Mouse (Mus musculus): Measurements from ENCODE around the gene Fam227b.

The Fam227b gene

DNA sequence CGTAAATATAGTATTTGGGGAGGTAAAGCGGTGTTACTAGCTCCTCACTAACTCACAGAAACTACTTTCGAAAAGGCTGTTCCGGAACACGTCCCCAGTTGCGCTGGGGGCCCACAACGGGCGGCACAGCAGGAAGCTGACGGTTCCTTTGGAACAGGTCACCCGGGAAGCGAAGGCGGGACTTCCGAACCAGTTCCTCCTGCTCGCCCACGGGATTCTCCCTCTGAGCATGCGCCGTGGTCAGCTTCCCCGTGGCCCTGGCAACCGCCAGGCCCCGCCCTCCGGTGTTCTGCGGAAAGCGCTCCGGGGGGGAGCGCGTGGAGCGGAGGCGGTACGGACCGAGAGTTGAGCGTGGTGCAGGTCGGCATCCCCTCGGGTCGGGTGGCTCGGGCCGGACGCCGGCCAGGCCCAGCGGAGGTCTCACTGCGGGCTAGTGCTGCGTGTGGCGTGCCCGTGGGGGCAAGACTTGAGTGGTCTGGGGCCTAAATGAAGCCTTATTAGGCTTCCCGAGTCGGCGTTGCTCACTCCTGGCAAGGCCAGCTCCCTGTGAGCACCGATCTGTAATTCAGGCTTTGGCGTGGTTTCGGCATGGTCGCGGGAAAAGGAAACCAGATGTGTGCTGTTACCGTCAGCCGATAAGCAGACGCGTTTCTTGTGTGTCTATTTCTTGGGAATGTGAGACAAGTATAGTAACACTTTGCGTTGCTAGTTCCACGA, at the start of gene Fam227b, which contains the start of gene Dtwd1:
TSS of gene Fam227b (minus strand) at position 150 of the 717 bp plus-strand sequence.
TSS of gene Dtwd1 (plus strand) at position 287 of the 717 bp plus-strand sequence.
- DNase-seq: peak; percentile 100

DNA sequence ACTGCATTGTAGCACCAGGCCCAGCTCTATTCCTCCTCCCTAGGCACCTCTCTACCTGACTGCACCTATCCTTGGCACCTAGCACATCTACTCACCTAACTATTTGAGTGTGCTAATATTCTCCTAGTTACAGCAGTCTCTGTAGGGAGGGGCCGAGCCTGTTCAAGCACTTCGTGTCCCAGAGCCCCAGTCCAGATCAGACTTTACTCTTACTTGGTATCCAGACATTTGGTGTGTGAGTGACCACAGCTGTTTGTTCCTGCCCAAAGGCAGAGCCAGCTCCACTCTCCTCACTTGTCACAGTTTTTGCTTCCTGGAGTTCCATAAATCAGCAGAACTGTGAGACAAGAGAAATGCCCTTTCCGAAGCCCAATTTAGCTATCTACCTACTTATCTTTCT, 47.2 kb upstream of the Fam227b start:
- DNase-seq: peak; percentile 94

DNA sequence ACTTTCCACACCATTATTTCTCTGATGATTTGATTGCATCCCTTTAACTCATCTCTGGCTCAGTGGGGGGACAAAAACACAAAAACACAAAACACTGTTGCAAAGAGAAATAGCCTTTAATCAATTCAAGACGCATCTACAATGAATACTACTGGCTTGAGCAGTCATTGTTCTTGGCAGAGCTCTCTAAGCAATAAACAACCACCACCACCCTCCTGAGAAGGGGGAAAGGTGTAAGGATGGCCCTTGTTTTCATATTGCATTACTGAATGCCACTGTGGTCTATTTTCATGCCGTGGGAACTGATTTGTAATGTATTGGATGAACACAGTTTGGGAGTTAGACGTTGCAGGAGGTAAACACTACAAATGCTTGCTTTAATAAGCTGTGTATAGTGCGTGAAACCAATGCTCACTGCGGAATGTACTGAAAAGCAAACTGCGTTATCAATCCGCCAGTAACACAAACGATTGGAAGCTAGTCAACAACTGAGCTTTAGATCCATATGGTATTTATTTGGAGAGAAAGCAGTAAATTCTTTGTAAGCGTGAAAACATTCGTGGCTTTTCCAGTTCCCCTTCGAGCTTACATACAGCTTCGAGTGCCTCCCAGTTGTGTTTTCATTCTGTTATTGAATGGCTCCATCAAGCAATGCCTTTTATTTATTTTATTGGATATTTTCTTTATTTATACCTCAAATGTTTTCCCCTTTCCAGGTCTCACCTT, 44.0 kb upstream of the Fam227b start:
- no peak for DNase-seq

DNA sequence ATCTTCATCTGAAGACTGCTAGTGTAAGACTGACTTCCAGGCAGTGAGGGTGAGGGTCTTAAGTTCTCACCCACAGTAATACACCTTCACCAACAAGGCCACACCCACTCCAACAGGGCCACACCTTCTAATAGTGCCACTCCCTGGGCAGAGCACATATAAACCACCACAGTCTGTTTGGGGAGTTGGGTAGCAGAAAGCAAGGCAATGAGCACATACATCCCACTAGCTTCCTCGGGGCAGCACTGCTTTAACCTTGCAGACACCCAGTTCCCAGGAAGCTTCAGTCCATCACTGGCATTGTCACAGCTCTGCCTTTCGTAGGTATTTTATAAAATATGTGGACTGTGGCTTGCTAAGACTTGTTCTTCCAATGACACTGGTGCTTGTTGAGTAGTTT, 40.3 kb upstream of the Fam227b start:
- no peak for DNase-seq

DNA sequence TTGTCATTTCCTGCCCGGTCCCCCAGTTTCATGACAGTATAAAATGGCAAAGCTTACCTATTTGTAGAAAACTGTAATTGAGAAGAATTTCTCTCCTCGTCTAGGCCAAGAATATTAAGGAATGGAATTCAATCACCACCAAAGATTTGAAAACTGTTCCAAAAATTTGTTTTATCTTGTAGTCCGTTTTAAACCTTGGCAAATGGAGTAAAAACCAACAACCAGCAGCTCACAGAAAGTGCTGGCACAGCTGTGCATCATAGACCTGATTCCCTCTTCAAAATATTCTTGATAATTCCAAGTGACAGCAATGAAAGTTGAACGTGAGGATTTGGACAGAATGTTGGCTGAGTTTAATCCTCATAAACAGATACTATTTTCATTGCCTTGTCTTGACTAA, 39.5 kb upstream of the Fam227b start:
- no peak for DNase-seq

DNA sequence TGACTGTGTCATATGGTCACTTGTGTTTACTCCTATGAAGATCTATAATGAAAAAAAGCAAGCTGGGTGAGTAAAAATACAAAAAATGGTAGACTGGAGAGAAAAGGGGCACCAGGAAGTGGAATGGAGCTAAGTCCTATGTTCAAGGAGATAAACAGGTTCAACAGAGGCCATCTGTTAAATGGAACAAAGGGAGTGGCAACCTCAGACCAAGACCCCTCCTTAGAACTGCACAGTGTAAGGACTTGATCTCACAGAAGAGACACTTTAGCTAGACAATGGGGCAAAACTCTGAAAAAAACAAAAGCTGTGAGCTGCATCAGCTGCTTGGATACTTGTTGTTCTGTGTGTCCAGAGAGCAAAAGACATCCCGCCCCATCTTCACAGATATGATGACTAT, 19.6 kb upstream of the Fam227b start:
- DNase-seq: no peak

DNA sequence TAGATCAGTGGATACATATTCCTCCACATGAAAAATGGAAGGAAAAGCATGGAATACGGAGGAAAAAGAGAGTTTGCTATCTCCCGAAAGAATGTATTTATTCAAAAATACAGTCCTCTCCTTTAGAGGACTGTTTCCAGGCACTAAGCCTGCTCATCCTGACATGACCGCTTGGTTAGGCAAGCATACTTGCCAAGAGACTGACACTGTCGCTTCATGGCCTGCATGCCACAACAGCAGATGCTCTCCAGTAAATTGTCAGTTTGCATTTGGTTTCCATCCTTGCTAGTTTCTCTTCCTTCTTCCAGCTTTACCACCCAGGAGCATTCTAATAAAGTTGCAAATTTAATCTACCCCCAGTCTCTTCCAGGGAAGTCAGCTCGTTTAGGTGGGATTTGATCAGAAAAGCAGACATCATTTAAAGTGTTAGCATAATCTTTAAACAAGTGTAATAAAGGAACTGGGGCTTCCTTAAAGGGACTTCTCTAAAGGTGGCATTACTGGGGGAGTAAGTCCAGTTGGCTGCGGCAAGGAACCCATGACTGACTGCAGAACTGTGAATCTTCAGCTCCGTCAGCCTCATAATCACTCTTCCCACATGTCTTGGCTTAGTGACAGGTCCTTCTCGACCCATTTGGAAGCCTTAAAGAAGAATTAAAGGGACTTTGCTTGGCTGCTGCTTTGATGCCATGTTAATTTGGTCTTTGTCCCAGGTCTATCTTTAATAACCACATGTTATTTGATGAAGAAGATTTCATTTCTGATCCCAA, 15.2 kb upstream of the Fam227b start:
- DNase-seq: no peak

DNA sequence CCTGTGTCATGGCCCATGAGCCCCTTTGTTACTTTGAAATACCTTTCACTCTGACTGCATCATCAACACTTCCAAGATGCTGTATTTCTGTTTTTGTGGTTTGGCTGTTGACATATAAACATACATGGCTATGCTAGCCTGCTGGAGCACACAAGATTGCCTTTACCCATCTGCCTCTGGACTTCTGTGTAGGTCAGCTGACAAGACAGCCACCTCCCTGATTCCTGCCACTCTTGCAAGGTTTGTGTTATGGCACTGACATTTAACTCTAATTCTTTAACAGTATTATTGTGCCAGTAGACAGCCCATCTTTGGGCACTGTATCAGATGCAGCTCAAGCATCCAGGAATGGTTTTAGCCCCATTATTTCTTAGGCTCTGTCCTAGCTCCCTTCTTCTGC, 14.5 kb upstream of the Fam227b start:
- DNase-seq: no peak

DNA sequence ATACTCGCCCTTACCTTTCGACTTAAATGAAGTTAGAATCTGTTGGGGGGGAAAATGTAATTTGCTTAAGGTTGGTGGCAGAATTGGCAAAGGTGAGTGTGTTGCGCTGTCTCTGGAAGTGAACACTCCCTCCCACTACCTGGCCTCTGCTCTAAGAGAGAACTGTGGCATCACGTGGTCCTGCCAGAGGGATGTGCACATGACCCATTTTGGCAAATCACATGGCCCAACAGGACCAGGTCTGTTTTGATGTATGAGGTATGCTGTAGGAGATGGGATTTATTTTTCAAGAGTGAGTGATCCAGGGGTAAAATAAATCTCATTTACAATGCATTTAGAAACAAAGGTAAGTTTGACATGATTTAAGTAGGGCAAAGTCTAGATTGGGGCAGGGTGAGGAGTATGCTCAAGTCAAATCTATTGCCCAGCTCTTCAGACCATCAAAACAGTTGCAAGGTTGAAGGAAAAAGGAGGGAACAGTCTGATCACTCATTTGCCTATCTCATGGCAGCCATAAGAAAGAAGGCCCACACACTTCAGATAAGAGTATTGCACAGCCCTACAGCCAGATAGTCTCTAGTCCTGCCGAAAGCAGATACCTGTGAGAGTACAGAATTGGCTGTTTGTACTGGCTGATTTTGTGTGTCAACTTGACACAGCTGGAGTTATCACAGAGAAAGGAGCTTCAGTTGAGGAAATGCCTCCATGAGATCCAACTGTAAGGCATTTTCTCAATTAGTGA, 13.6 kb upstream of the Fam227b start:
- no peak for DNase-seq

DNA sequence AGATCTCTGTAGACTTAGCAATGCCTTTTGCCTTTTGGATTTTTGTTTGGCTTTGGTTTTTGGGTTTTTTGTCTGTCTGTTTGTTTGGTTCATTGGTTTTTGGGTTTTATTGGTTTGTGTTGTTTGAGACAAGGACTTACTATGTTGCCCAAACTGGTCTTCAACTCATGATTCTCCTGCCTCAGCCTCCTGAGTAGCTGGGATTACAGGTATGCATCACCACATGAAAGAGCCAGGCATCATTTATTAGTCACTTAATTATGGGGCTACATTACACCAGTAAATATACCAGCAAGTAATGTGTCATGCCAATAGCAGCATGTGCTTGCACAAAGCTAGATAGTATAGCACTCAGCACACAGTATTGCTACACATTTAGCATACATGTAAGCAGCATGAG, 4.1 kb downstream of the Fam227b start:
- no peak for DNase-seq

DNA sequence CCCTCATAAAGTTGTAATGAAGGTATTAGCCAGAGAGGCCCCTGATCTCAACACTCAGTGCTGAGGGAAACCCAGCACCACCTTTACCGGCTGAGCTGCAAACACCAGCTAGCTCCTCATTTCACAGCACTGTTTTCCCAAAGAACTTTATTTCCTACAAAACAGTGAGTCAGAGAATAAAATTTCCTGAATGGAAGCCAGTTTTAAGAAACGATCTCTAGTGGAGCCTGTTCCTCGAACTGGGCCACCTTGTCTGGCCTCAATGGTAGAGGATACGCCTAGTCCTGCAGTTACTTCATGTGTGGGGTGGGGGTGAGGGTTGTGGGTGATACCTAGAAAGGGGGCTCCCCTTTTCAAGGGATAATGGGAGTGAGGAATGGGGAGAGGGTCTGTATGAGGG, 57.2 kb downstream of the Fam227b start:
- DNase-seq: peak; percentile 62

DNA sequence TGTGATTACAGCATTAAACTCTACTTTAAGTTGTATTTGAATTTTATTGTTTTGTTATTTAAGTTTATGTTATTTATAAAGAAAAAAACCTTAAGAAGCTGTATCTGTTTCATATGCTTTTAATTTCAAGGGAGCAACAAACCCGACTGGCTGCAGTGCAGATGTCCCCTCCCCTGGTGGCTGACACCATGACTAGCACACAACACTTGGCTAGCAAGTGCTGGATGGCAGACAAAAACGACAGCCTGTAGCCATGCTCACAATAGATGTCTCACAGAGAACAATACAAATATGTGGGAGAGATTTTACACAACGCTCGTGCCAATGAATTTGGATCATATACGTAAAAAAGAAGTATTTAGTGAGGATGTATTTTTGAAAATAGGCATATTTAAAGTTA, 61.4 kb downstream of the Fam227b start:
- DNase-seq: peak; percentile 76

DNA sequence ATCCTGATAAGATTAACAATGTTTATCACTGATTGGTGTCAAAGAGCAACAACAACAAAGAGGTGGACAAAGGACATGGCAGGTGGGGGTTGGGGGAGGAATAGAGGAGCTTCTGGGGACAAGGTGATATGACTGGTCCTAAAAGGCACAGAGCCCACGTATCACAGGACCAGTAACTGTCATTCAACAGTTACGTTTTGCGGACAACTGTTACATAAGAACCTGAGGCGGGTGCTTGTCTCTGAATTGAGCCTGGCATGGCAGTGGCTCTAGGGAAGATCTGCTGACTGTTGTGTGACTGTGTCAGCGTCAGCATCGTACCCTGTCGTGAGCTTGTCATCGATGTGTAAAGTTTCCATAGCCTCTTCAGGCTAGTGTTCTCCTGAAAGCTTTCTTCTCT, 65.6 kb downstream of the Fam227b start:
- peak; percentile 95 for DNase-seq

DNA sequence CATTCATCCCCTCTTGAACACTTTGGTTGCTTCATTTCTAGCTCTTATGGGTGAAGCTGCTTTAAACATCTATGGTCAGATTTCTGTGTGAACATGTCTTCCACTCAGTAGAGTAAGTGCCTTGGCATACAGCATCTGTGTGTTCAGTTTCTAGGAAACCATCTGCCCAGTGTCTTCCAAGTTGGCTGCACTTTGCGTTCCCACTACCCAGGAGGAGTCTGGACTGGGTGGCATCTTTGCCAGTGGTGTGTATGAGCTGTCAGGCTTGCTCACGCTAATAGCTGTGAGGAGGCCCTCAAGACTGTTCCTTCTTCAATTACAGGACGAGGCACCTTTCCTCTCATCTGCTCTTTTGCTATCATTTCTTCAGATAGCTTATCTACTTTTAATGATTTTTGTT, 67.5 kb downstream of the Fam227b start:
- DNase-seq: peak; percentile 96

DNA sequence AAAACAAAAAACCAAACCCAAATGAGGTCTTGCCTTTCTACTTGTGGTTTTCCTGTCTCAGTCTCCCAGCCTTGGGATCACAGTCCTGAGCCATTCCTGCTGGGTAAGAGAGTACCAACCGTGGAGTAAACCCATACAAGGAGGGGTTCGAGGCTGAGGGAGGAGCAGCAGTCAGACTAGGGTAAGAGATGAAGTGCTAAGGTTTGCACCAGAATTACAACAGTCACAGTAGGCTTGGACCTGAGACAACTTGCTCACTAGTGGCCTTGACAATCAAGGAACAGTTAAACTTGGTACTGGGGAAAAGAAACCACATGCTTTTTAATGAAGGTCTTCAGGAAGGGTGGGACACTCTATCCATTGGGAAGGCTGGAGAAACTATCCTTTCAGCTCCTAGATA, 72.7 kb downstream of the Fam227b start:
- peak; percentile 87 for DNase-seq

DNA sequence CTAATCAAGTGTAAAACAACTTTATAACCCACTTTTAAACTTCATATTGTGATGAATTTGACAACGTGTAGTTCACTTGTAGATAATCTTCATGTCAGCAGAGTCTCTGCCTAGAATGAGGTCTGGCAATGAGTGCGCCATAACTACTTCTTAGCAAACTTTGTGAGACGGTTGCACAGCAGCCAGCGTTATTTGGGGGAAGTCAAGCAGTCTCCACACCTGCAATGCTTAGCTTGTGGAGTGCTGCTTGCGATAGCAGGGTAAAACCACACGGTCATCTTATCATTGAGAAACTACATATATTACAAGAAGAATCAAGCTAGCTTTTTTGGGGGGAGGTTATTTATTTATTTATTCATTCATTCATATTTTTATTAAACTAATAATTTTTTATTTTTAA, 75.3 kb downstream of the Fam227b start:
- peak; percentile 69 for DNase-seq

DNA sequence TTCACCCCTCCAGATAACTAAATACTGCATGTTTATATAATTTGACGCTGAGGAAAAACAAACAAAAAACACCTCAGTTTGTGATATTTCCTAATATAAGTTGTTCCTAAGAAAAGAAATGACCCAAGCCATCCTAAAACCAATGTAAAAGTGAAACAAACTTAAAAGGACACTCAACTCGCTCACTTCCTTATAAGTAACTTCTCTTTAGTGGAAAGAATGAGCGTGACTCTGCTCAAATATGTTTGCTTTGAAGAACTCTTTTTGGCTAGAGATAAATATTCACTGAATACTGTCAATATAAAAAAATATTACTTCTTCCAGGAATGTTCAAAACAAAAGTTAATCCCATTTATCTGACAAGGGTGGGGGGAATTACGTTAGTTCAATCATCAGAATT, 78.1 kb downstream of the Fam227b start:
- DNase-seq: no peak

DNA sequence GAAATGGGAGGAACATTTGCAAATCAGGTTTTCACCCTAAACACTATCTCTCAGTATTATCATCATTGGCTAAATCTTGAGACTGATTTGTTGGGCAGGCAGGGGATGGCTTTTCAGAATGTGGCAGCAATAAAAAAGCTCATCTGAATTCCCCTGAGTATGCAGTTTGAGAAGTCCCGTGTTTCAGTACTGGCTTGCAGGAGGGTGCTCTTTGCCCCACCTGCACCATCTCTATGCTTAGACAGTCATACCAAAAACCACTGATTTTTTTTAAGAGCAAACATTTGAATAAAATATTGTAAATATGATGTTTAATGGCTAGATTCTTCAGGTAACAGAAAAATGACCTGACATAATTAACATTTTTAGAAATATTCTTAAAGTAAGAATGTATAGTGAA, 82.1 kb downstream of the Fam227b start:
- no peak for DNase-seq

DNA sequence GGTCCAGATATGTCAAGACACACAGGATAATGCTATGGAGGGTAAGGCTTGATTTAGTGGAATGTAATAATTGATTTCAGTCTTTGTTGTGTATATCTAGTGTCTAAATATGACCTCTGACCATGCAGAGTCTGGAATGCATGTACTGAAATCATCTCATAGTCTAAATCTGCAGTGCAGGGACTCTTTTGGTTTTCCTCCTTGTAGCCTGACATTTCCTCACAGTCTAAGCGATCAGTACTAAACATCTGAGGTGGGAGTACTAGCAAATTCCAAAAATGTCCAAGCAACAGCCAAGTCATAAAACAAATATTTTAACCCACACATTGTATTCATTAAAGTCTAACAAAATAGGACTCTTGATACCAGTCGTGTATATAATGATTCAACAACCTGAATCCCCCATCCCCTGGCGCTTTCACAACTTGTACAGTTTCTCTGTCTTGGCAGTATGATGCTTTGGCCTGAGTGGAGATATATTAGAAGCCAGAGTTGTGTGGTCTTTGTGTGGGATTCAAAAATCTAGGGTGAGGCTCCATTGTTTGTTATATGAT, 86.4 kb downstream of the Fam227b start:
- DNase-seq: no peak

DNA sequence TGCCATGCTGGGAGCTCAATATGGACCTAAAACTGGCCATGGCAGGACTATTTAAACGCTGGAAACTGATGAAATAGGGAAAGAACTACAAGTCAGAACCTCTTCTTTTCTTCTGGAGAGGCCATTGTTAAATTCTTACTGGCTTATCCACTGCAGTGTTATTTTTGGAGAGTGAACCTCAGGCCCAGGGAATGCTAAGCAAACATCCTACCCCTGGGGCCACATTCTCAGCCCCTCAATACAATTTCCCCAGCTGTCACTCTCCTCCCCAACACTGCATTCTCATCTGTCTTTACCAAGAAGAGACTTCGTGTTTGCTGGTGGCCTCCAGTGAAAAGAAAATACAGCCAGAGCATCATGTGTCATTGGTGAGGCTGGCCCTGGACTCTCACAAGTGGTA, 87.0 kb downstream of the Fam227b start:
- peak; percentile 88 for DNase-seq

DNA sequence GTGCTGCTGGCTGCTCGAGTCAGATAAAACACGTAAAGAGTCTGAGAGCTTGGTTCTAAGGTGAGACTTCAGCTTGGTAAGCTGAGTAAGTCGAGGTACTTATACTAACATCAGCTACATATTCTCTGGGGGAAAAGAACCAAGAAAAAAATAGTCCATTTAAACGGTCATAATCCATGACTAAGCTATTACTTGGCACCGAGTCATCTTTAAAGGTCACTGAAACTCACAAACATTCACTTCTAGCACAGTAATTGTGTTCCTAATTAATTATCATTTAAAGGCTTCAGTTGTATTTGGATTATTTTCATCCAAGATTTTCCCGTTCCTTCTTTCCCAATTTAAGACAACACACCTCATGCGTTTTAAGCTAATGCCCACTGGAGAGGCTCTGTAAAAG, 88.9 kb downstream of the Fam227b start:
- no peak for DNase-seq

DNA sequence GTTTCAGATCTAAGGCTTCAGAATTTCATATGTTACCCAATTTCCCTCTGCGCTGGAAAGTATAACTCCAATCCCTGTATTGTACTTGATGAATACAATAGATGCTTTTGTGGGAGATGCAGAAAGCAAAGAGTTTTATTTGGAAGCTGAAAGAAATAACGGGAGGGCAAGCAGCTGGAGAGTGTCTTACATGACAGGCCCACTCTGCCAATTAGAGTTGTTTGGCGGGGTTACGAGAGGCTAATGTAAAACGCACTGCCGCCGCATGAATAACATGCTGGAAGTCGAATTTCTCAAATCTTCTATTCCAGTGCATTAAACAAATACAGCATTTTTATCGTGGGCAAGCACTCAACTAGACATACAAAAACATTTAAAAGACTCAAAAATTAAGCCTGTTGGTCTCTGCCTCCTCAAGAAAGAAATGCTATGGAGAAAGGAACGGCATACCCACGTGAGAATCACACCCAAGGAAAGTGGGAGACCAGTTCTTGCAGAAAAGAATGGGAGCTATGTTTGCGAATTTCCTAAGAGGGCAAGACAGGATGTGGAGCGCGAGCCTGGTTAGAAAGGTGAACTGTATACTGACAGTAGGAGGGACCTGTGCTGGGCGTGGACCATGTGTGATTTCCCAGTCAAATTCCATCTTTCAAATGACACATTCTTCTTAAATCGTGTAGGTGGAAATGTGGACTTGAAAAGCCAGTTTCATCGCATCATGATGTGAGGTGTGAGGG, 90.6 kb downstream of the Fam227b start:
- DNase-seq: peak; percentile 83
